Mouse (Mus musculus) cerebellum, adult 11-12 months (tissue): ENCODE data around the gene Ace.

Experiments
- DNase-seq: peaks from one replicate; pipeline ENCODE4 v3.0.0; 2022

Gene Ace

GRCm38 (mm10) chr11:105946694-105947154 lies 21.0 kb upstream of the Ace start:
- no peak for DNase-seq

GRCm38 (mm10) chr11:105948255-105948654 lies 19.5 kb upstream of the Ace start:
- DNase-seq = no peak

- no peak for DNase-seq
Measured at GRCm38 (mm10) chr11:105950519-105950918, 17.2 kb upstream of the Ace start.

- no peak for DNase-seq
Measured at GRCm38 (mm10) chr11:105951601-105952044, 16.1 kb upstream of the Ace start.

- DNase-seq = no peak
Measured at GRCm38 (mm10) chr11:105952111-105952510, 15.6 kb upstream of the Ace start.

GRCm38 (mm10) chr11:105952911-105953386 lies 14.8 kb upstream of the Ace start, which contains the start of gene Cyb561:
Gene Cyb561, minus strand, starts transcription at chr11:105953336.
- DNase-seq = no peak

- DNase-seq = no peak
Measured at GRCm38 (mm10) chr11:105953402-105953801, 14.3 kb upstream of the Ace start.

GRCm38 (mm10) chr11:105955815-105956430 lies 11.8 kb upstream of the Ace start:
- no peak for DNase-seq

- DNase-seq = no peak
Measured at GRCm38 (mm10) chr11:105957501-105957900, 10.2 kb upstream of the Ace start.

GRCm38 (mm10) chr11:105958566-105958965 lies 9.2 kb upstream of the Ace start:
- no peak for DNase-seq

- DNase-seq = no peak
Measured at GRCm38 (mm10) chr11:105959355-105959754, 8.4 kb upstream of the Ace start.

- no peak for DNase-seq
Measured at GRCm38 (mm10) chr11:105964691-105965090, 3.1 kb upstream of the Ace start.

- DNase-seq = no peak
Measured at GRCm38 (mm10) chr11:105966288-105966687, 1.5 kb upstream of the Ace start.

- no peak for DNase-seq
Measured at GRCm38 (mm10) chr11:105968948-105969347, 1.2 kb downstream of the Ace start.

- DNase-seq = no peak
Measured at GRCm38 (mm10) chr11:105969516-105969915, 1.8 kb downstream of the Ace start.

- peak; percentile 70 for DNase-seq
Measured at GRCm38 (mm10) chr11:105974593-105974992, 6.8 kb downstream of the Ace start.

GRCm38 (mm10) chr11:105975050-105975449 lies 7.3 kb downstream of the Ace start:
- DNase-seq = peak; percentile 74

- DNase-seq = no peak
Measured at GRCm38 (mm10) chr11:105975636-105976035, 7.9 kb downstream of the Ace start.

- peak; percentile 56 for DNase-seq
Measured at GRCm38 (mm10) chr11:105978232-105978631, 10.5 kb downstream of the Ace start.

- DNase-seq = no peak
Measured at GRCm38 (mm10) chr11:105978634-105979033, 10.9 kb downstream of the Ace start.

- DNase-seq = no peak
Measured at GRCm38 (mm10) chr11:105984452-105984851, 16.7 kb downstream of the Ace start.

- no peak for DNase-seq
Measured at GRCm38 (mm10) chr11:105987446-105987845, 19.7 kb downstream of the Ace start.

- no peak for DNase-seq
Measured at GRCm38 (mm10) chr11:105989446-105989845, 21.7 kb downstream of the Ace start.

GRCm38 (mm10) chr11:105990231-105990630 lies 22.5 kb downstream of the Ace start:
- no peak for DNase-seq

- no peak for DNase-seq
Measured at GRCm38 (mm10) chr11:105994375-105994774, 26.6 kb downstream of the Ace start, which contains the start of gene Ace3. Gene Ace3, plus strand, starts transcription at chr11:105994675.
